37 mouse cellular contexts compared by ENCODE assay signal in genomic region chr10:52360862-52361609, GRCm38 (mm10). TPM values are rescaled to one million over a fixed set of nuclear protein-coding genes. Genes with fewer than 3 reads are reported as not detected.
DNase-seq lines count a peak whose midpoint lies in the region; ATAC-seq and TF ChIP-seq lines count a peak whose summit lies in the region.
"Had no signal": no experiment of that assay in that cellular context is flagged by ENCODE, and none has a peak within 500 bp of the region (broad histone marks: within the 10 kb centered on the region; RNA-seq: fewer than 3 reads in every experiment).

No protein-coding gene starts in this region.

- H3K36me3 ChIP-seq in liver, embryonic 14.5 days (replicated peaks; ENCODE audit: control insufficient read depth, insufficient read depth, low read depth) = no peaks in the 10 kb centered on the region
- H3K36me3 ChIP-seq in liver, embryonic 11.5 days (ENCODE audit: control insufficient read depth, insufficient read depth, low read length) = 0 out of 2 replicates have a peak, but pooled peaks cover 2% of the 10 kb centered on the region
- H3K36me3 ChIP-seq in heart, embryonic 10.5 days = peaks cover 6% of the 10 kb centered on the region; the same call in 1 of the 2 replicates
- H3K36me3 ChIP-seq: heart, embryonic 15.5 days; stomach, embryonic 15.5 days had no signal

- 70% methylated on average over 9 of the region's 9 CpGs for WGBS in liver, embryonic 14.5 days (ENCODE audit: insufficient replicate concordance)
- WGBS in liver, embryonic 11.5 days = 90% methylated on average over 9 of the region's 9 CpGs
- WGBS in heart, embryonic 10.5 days = 89% methylated on average over 9 of the region's 9 CpGs

- no peaks in the 10 kb centered on the region for H3K27me3 ChIP-seq in liver, embryonic 14.5 days (ENCODE audit: control insufficient read depth, insufficient read depth, low read length)
- no peaks in the 10 kb centered on the region for H3K27me3 ChIP-seq in liver, embryonic 11.5 days (replicated peaks; ENCODE audit: control insufficient read depth, insufficient read depth, low read length)
- no peaks in the 10 kb centered on the region for H3K27me3 ChIP-seq in heart, embryonic 10.5 days (ENCODE audit: insufficient read depth, poor library complexity, severe bottlenecking)
- H3K27me3 ChIP-seq: CH12.LX; embryonic facial prominence, embryonic 15.5 days; forebrain, embryonic 12.5 days; heart, embryonic 15.5 days; limb, embryonic 15.5 days; lung, embryonic 15.5 days; stomach, embryonic 15.5 days had no signal

- peak; percentile 28 for DNase-seq in adrenal gland, adult 2 months
- no peak for DNase-seq in adrenal gland, adult 18-20 months (ENCODE audit: low spot score in 2 of 2)
- DNase-seq in frontal cortex, postnatal 14 days (ENCODE audit: low spot score in 2 of 2) = no peak
- DNase-seq in liver, embryonic 14.5 days (ENCODE audit: low read depth in 3 of 3, low spot score in 3 of 3) = no peak
- DNase-seq in liver, embryonic 11.5 days (ENCODE audit: low spot score) = no peak
- DNase-seq in heart, embryonic 10.5 days (ENCODE audit: low spot score) = no peak
- DNase-seq: forebrain, postnatal 0 days; gastrocnemius, postnatal 14 days; layer of hippocampus, adult 9-11 months; right cerebral cortex, postnatal 25 days had no signal

- no peaks in the 10 kb centered on the region for H3K9me3 ChIP-seq in liver, embryonic 14.5 days (ENCODE audit: control insufficient read depth, low read length)
- no peaks in the 10 kb centered on the region for H3K9me3 ChIP-seq in liver, embryonic 11.5 days (ENCODE audit: control insufficient read depth, low read length)
- no peaks in the 10 kb centered on the region for H3K9me3 ChIP-seq in heart, embryonic 10.5 days
- H3K9me3 ChIP-seq: embryonic facial prominence, embryonic 10.5 days; embryonic facial prominence, embryonic 15.5 days; forebrain, embryonic 12.5 days; heart, embryonic 15.5 days; limb, embryonic 10.5 days; limb, embryonic 15.5 days; lung, embryonic 15.5 days; midbrain, embryonic 10.5 days; stomach, embryonic 15.5 days had no signal

- H3K27ac ChIP-seq in liver, embryonic 14.5 days = no peak overlapping the region
- no peak overlapping the region for H3K27ac ChIP-seq in liver, embryonic 11.5 days (ENCODE audit: low read depth, low read length)
- no peak overlapping the region for H3K27ac ChIP-seq in heart, embryonic 10.5 days
- H3K27ac ChIP-seq: embryonic facial prominence, embryonic 10.5 days; embryonic facial prominence, embryonic 15.5 days; forebrain, embryonic 12.5 days; heart, embryonic 15.5 days; kidney, postnatal 0 days; limb, embryonic 10.5 days; limb, embryonic 15.5 days; lung, embryonic 15.5 days; midbrain, embryonic 10.5 days; stomach, embryonic 15.5 days had no signal

- no peak for TF ChIP-seq CTCF in liver, embryonic 14.5 days (IDR thresholded peaks at IDR 0.05; ENCODE audit: low read depth)

- 0 out of 2 replicates have a peak, but pooled peaks have one; percentile 7 for ATAC-seq in frontal cortex, adult (ENCODE audit: low TSS enrichment)
- ATAC-seq in liver, embryonic 14.5 days (ENCODE audit: insufficient read depth) = 0 out of 2 replicates have a peak, but pooled peaks have one; percentile 60
- no peak for ATAC-seq in liver, embryonic 11.5 days (replicated peaks; ENCODE audit: low FRiP score)
- ATAC-seq: activated CD4-positive, CD25-positive, alpha-beta regulatory T cell, adult 4 months; forebrain, postnatal 0 days; hindbrain, embryonic 16.5 days; midbrain, embryonic 16.5 days had no signal

- H3K4me3 ChIP-seq in liver, embryonic 14.5 days (ENCODE audit: insufficient read depth in 1 of 2, low read depth in 2 of 2, low read length in 2 of 2) = no peak overlapping the region
- no peak overlapping the region for H3K4me3 ChIP-seq in liver, embryonic 11.5 days (ENCODE audit: low read depth, low read length)
- H3K4me3 ChIP-seq in heart, embryonic 10.5 days = no peak overlapping the region
- H3K4me3 ChIP-seq: embryonic facial prominence, embryonic 10.5 days; embryonic facial prominence, embryonic 15.5 days; forebrain, embryonic 12.5 days; heart, embryonic 15.5 days; limb, embryonic 10.5 days; limb, embryonic 15.5 days; lung, embryonic 15.5 days; midbrain, embryonic 10.5 days; stomach, embryonic 15.5 days had no signal

- TF ChIP-seq EP300 in liver, embryonic 14.5 days (IDR thresholded peaks at IDR 0.05; ENCODE audit: low read depth) = no peak

- no peak overlapping the region for H3K4me2 ChIP-seq in liver, embryonic 14.5 days (ENCODE audit: low read depth)
- no peak overlapping the region for H3K4me2 ChIP-seq in liver, embryonic 11.5 days
- H3K4me2 ChIP-seq: embryonic facial prominence, embryonic 15.5 days; forebrain, embryonic 12.5 days; heart, embryonic 15.5 days; limb, embryonic 15.5 days; lung, embryonic 15.5 days; stomach, embryonic 15.5 days had no signal

- no peak overlapping the region for H3K9ac ChIP-seq in liver, embryonic 14.5 days (replicated peaks)
- no peak overlapping the region for H3K9ac ChIP-seq in liver, embryonic 11.5 days (ENCODE audit: low read depth, low read length)
- H3K9ac ChIP-seq: embryonic facial prominence, embryonic 15.5 days; forebrain, embryonic 12.5 days; forebrain, postnatal 0 days; heart, embryonic 15.5 days; limb, embryonic 15.5 days; lung, embryonic 15.5 days; stomach, embryonic 15.5 days had no signal

- no peaks in the 10 kb centered on the region; a peak in 1 of 4 replicates for H3K4me1 ChIP-seq in liver, embryonic 14.5 days (replicated peaks; ENCODE audit: control insufficient read depth in 2 of 2, insufficient read depth in 2 of 2, low read length in 1 of 2)
- no peaks in the 10 kb centered on the region for H3K4me1 ChIP-seq in liver, embryonic 11.5 days (replicated peaks; ENCODE audit: control insufficient read depth, insufficient read depth, low read length)
- H3K4me1 ChIP-seq in heart, embryonic 10.5 days = no peaks in the 10 kb centered on the region
- H3K4me1 ChIP-seq: embryonic facial prominence, embryonic 10.5 days; embryonic facial prominence, embryonic 15.5 days; forebrain, embryonic 12.5 days; heart, embryonic 15.5 days; limb, embryonic 10.5 days; limb, embryonic 15.5 days; lung, embryonic 15.5 days; midbrain, embryonic 10.5 days; stomach, embryonic 15.5 days had no signal

RNA-seq across cellular contexts. Expression of gene Gm26741, which starts 2.5 kb away (rescaled TPM):
- total RNA-seq in adrenal gland, adult 2 months (2021) = not detected
- polyA plus RNA-seq in adrenal gland, adult 2 months (2012; rRNA removed) = not detected in 2 replicates
- not detected for total RNA-seq in adrenal gland, adult 18-20 months (2021)
- not detected in 2 replicates for polyA plus RNA-seq in liver, embryonic 14.5 days (2012; rRNA removed)
- not detected in 2 replicates for polyA plus RNA-seq in liver, embryonic 14.5 days (2014; fragmentation: Nextera tagmentation; extraction: Ambion mirVana)
- polyA plus RNA-seq in liver, embryonic 11.5 days (2014; fragmentation: Nextera tagmentation; extraction: Ambion mirVana) = not detected in 2 replicates
- not detected in 2 replicates for polyA plus RNA-seq in heart, embryonic 10.5 days (2016; fragmentation: Nextera tagmentation; extraction: Ambion mirVana)
- total RNA-seq: CH12.LX; ES-E14; forebrain, postnatal 0 days; gastrocnemius, postnatal 14 days; granulocyte monocyte progenitor cell, adult 5-6 weeks; heart, postnatal 25 days; left cerebral cortex, postnatal 10 days; megakaryocyte progenitor cell, adult 5-6 weeks; neutrophil, adult 5-6 weeks had no signal
- polyA plus RNA-seq: activated CD4-positive, CD25-positive, alpha-beta regulatory T cell, adult 4 months; C2C12; cortical plate, adult 2 months; embryonic facial prominence, embryonic 10.5 days; embryonic facial prominence, embryonic 15.5 days; forebrain, embryonic 12.5 days; forebrain, postnatal 0 days; heart, embryonic 15.5 days; hindbrain, embryonic 11.5 days; hindbrain, embryonic 16.5 days; intestine, embryonic 14.5 days; kidney, postnatal 0 days; limb, embryonic 10.5 days; limb, embryonic 15.5 days; lung, embryonic 15.5 days; midbrain, embryonic 10.5 days; midbrain, embryonic 16.5 days; neural tube, embryonic 11.5 days; stomach, embryonic 15.5 days; urinary bladder, adult 2 months had no signal

RNA-seq across cellular contexts. Expression of gene Gopc, which starts 20.9 kb away (rescaled TPM):
- total RNA-seq in adrenal gland, adult 2 months (2021) = 10 to 100 TPM; 20.8 to 21.7 TPM
- 2.9 and 4.5 TPM in 2 replicates for polyA plus RNA-seq in adrenal gland, adult 2 months (2012; rRNA removed)
- 10 to 100 TPM; 18.4 to 21.8 TPM for total RNA-seq in adrenal gland, adult 18-20 months (2021)
- polyA plus RNA-seq in liver, embryonic 14.5 days (2012; rRNA removed) = 1.8 and 3.0 TPM in 2 replicates
- polyA plus RNA-seq in liver, embryonic 14.5 days (2014; fragmentation: Nextera tagmentation; extraction: Ambion mirVana) = 2.8 and 4.0 TPM in 2 replicates
- polyA plus RNA-seq in liver, embryonic 11.5 days (2014; fragmentation: Nextera tagmentation; extraction: Ambion mirVana) = 9.8 and 11.1 TPM in 2 replicates
- polyA plus RNA-seq in heart, embryonic 10.5 days (2016; fragmentation: Nextera tagmentation; extraction: Ambion mirVana) = 17.4 and 18.4 TPM in 2 replicates

RNA-seq across cellular contexts. Expression of gene Nepn, which starts 27.7 kb away (rescaled TPM):
- under 1 TPM in 1 of 2 experiments, not detected in 1; 0.23 TPM for total RNA-seq in adrenal gland, adult 2 months (2021)
- 0.38 and 0.39 TPM in 2 replicates for polyA plus RNA-seq in adrenal gland, adult 2 months (2012; rRNA removed)
- total RNA-seq in adrenal gland, adult 18-20 months (2021) = under 1 TPM in 1 of 2 experiments, not detected in 1; 0.22 TPM
- 0.01 TPM in 1 of 2 replicates, not detected in the other for polyA plus RNA-seq in liver, embryonic 14.5 days (2012; rRNA removed)
- polyA plus RNA-seq in liver, embryonic 14.5 days (2014; fragmentation: Nextera tagmentation; extraction: Ambion mirVana) = 0.10 TPM in 1 of 2 replicates, not detected in the other
- polyA plus RNA-seq in liver, embryonic 11.5 days (2014; fragmentation: Nextera tagmentation; extraction: Ambion mirVana) = 2.1 and 3.8 TPM in 2 replicates
- polyA plus RNA-seq in heart, embryonic 10.5 days (2016; fragmentation: Nextera tagmentation; extraction: Ambion mirVana) = 7.6 TPM in 1 of 2 replicates, not detected in the other
- total RNA-seq: CH12.LX; ES-E14; forebrain, postnatal 0 days; gastrocnemius, postnatal 14 days; granulocyte monocyte progenitor cell, adult 5-6 weeks; left cerebral cortex, postnatal 10 days; megakaryocyte progenitor cell, adult 5-6 weeks; neutrophil, adult 5-6 weeks had no signal
- polyA plus RNA-seq: activated CD4-positive, CD25-positive, alpha-beta regulatory T cell, adult 4 months; C2C12; embryonic facial prominence, embryonic 10.5 days; embryonic facial prominence, embryonic 15.5 days; forebrain, embryonic 12.5 days; forebrain, postnatal 0 days; heart, embryonic 15.5 days; hindbrain, embryonic 11.5 days; hindbrain, embryonic 16.5 days; limb, embryonic 10.5 days; limb, embryonic 15.5 days; lung, embryonic 15.5 days; midbrain, embryonic 10.5 days; midbrain, embryonic 16.5 days; neural tube, embryonic 11.5 days had no signal

RNA-seq across cellular contexts. Expression of gene Nus1, which starts 56.3 kb away (rescaled TPM):
- 10 to 100 TPM; 46.0 to 62.7 TPM for total RNA-seq in adrenal gland, adult 2 months (2021)
- polyA plus RNA-seq in adrenal gland, adult 2 months (2012; rRNA removed) = 33.4 and 34.5 TPM in 2 replicates
- total RNA-seq in adrenal gland, adult 18-20 months (2021) = 10 to 100 TPM; 44.1 to 64.2 TPM
- 7.1 and 8.4 TPM in 2 replicates for polyA plus RNA-seq in liver, embryonic 14.5 days (2012; rRNA removed)
- 4.9 and 5.1 TPM in 2 replicates for polyA plus RNA-seq in liver, embryonic 14.5 days (2014; fragmentation: Nextera tagmentation; extraction: Ambion mirVana)
- polyA plus RNA-seq in liver, embryonic 11.5 days (2014; fragmentation: Nextera tagmentation; extraction: Ambion mirVana) = 15.1 and 16.1 TPM in 2 replicates
- 9.4 and 14.1 TPM in 2 replicates for polyA plus RNA-seq in heart, embryonic 10.5 days (2016; fragmentation: Nextera tagmentation; extraction: Ambion mirVana)
